Mouse (Mus musculus): ENCODE data around the gene Gm9767.

Gene Gm9767

DNA sequence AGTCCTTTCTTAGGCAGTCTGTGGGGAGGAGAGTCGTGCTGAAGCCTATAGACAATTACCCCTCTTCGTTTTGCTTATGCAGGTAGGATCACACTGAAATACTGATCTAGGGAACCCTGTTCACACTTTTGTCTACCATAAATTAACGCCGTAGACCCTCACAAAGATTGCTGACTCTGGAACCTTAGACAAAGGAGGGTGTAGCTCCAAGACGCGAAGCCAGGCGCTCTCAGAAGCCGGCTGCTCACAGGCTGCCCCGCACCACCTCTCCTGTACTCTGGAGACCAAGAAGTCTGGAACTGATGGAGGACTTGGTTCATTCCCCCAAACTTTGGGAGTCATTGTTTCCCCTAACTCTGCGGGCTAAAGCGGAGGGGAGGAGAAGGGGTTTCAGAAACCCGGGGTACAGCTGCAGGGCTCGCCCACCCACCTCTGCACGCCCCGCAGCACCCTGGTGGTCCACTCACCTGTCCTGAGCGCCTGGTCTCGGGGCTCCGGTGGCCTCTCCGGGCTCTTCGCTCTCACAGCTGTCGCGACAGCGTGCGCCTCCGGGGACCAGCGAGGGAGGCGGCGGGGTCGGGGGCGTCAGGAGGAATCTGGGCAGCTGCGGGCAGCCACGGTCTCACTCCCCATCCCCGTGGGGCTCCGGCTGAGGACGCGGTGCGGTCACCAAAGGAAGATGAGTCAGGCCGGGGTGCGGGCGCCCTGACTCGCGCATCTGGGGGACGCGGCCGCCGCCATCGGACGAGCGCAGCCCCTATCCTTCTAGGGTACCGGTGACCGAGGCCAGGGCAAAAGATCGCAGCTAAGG, at the start of gene Gm9767:
Gene Gm9767 (plus strand): TSS at position 585 of the 811 bp plus-strand sequence.
- peak; percentile 5 for DNase-seq (ENCODE audit: low read depth, low spot score)

DNA sequence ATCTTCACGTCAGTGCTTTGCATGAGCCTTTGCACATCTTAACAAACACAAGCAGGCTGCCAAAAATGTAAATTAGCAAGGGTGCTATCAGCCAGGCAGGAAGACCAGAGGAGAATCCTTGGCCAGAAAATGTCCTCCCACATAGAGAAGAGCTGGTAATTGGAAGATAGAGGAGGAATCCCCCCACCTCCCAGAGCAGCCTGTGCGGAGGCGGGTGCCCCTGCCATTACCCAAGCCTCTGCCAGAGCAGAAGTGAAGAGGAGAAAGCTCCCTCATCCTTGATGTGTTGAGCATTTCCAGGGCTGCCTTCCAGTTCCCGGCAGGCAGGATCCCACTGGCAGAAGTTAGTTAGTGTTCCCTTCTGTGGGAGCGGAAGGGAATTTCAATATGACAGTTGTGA, 43.1 kb upstream of the Gm9767 start:
- DNase-seq (ENCODE audit: low read depth, low spot score): no peak

DNA sequence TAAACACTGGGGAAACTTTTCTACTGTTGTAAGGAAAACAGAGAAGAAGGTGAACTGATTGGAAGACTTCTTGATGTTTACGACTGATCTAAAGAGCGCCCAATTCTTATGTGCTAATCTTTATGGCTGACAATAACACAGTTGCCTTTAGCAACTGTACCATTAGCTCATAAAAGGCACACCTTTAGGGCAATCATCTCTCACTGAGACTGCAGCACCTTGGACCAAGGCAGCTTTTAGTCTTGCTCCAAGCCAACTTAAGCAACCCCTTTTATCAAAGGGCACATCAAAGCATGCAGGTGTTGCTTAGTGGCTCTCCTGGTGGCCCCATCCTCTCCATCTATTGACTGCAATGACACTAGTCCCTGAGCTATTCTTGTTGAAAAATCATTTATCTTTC, 26.9 kb upstream of the Gm9767 start:
- no peak for DNase-seq (ENCODE audit: low read depth, low spot score)

DNA sequence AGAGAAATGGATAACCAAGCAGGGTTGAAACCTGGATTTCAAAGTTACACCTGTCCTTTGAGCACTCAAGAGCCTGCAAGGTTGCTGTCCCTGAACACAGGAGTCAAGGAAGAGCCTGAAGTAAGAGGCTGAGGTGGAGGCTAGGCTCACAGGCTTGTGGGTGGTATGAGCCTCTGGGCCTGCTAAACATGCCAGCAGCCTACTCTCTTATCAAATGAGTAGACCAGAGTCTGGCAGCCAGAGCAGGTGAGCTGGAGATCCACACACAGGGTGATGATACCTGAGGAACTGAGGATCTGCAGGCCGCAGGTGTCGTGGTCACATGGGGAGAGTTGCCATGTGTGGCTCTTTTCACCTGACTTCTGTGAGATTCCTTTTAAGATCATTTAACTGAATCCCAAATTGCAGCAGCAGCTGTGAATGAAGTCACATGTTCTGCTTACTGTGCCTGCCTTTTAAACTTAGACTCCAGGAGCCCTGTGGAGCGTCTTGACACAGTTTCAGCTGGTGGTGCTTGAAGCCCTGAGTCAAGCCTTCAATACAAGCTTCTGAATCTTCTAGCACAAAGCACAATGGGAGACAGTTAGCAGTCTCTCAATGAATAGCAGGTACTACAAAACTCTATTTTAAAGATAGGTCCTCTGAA, 18.3 kb upstream of the Gm9767 start:
- no peak for DNase-seq (ENCODE audit: low read depth, low spot score)

DNA sequence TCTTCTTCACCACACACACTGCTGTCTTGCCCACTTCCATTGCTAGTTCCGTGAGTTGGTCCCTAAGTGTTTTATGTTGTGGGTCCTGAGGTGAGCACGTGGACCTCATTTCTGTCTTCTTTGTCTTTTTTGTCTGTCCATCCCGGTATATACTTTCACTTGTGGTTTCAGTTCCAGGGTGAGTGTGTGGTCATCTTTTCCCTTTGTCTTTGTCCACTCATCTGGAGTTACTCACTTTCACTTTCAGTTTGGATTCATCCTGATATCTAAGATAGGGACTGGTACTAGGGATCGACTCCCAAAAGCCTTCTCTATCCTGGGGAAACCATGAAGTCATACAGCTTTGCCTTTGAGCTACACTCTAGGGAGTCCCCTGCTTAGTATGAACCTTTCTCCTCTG, 15.0 kb upstream of the Gm9767 start:
- DNase-seq (ENCODE audit: low read depth, low spot score): no peak

DNA sequence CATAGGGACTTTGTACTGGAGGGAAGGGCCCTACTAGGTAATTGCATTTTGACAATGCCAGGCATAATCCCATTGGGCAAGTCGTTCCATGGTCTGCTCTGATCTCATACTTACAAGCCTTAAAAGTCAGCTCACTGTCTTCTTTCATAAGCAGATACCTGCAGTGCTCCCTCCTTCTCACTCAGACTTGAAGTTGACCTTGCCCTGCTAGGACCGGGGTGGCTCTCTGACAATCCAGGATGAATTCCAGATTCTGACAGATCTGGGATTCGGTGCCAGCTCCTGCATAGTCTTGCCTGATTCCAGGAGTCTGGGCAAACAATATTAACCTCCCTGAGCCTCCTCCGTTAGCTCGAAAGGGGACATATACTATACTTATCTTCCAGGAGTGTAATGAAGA, 6.1 kb upstream of the Gm9767 start:
- no peak for DNase-seq (ENCODE audit: low read depth, low spot score)

DNA sequence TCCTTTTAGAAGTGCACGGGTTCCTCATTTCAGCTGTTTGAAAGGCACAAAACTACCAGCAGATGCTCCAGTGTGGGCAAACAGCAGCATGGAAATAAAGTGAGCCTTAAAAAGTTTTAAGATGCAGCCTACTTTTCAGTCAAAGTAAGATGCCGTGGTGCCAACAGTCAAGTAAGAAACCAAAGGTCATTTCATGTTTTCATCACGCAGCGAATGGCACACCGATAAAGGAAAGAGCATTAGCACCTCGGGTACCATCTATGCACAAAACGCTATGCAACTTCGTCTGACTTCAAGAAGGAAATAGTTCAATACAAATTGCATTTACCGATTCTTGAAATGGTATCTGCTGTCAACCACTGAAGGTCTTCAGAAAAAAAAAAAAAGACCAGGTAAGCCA, 1.1 kb upstream of the Gm9767 start:
- no peak for DNase-seq (ENCODE audit: low read depth, low spot score)

DNA sequence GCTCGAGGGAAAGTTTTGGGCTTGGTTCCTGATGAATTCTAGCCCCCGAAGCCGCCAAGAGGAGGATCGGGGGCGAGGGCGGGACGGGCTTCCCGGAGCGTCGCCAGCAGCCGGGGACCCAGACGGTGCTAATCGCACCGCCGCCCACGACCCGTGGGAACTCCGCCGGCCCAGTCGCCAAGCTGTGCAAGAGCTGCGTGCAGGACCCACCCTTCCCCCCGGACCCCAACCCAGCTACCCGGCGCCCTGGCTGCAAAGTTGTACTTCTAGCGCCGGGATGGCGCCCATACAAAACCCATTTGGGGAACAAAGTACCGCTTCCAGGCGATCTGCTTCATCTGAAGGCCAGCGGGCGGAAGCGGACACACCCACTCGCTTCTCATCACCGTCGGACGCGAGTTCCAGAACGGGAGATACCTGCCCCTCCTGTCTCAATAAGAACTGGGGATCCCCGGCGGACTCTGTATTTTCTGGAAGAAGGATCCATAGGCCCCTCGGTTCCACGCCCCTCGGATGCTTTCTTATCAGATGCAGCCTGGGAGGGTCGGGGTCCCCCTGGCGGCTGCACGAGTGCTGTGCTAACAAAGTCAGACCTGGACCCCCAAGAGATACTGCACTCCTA, 577 bp downstream of the Gm9767 start, which contains the start of gene Tmem200a:
Gene Tmem200a (minus strand): TSS at position 532 of the 622 bp plus-strand sequence.
- DNase-seq (ENCODE audit: low read depth, low spot score): peak; percentile 73

DNA sequence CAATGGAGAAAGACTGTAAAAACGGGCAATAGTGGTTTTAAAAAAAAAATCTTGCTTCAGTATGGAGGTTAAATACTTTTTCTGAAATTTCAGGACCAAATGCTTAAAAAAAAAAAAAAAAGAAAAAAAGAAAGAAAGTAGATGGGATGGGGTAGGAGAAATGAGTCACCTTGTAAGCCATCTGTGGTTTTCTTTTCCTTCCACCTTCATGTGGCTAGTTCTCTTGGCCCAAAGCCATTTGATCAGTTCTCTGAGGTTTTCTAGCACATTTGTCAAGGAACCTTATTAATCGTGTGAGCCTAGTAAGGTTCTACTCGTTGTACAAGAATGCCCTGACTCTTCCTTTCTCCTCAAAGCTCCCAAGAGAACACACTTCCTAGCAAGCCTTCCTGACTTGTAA, 1.6 kb downstream of the Gm9767 start:
- DNase-seq (ENCODE audit: low read depth, low spot score): no peak

DNA sequence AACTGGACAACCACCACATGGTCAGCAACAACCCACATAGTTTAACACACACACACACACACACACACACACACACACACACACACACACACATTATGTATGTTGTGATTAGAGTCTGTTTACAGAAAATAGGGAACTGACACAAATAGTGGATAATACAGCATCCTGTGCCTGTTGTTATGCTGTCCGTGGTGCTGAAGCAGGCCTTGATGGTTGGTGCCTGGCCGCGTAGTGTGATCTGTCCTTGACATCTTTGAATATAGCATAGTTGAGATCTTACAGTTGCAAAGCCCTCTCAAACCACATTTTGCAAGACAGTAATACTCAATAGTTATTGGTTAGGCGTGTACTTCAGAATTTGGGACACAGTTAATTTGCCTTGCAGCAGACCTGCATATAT, 4.0 kb downstream of the Gm9767 start:
- peak; percentile 35 for DNase-seq (ENCODE audit: low read depth, low spot score)

DNA sequence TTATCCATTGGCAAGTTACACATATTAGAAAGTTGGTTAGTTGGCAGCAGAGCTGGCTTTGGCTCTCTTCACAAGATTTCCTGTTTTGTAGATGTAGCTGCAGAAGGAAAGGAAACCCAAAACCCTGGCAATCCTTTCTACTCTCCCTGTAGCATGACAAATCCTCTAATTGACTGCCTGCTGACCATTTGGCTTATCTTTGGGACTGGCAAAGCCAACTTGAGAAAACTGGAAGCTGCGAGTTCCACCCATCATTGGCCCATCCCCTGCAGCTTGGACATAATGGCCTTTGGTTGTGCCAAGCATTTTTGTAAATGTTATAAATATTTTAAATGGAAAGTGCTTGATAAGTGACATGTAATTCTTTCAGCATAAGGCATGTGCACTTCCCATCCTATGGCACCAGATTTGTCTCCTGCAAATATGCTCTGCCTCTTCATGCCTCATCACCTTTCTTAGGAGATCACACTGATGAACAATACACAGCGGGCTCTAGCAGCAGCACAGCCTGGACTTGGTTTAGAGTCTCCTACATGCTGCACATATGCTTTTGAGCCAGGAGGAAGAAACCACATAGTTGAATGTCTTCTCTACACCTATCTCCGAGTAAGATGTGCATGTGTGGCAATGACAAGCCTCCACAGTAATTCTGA, 25.4 kb downstream of the Gm9767 start:
- DNase-seq (ENCODE audit: low read depth, low spot score): no peak

DNA sequence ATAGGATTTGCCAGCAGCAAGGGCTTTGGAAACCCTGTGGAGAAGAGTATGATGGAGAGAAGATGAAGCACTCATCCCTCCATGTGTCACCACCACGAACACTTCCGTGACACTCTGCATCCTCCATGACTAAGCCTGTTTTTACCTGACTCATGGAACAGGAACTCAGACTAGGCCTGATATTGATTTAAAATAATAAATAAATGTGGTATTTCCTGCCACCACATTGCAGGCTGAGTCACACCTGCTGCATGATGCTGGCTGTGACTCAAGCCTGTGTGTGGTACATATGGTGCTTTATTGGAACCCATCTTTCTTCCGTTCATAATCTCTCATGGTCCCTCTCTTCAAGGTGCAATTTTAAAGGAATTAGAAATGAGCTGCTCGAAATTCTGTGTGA, 36.4 kb downstream of the Gm9767 start:
- DNase-seq (ENCODE audit: low read depth, low spot score): no peak

DNA sequence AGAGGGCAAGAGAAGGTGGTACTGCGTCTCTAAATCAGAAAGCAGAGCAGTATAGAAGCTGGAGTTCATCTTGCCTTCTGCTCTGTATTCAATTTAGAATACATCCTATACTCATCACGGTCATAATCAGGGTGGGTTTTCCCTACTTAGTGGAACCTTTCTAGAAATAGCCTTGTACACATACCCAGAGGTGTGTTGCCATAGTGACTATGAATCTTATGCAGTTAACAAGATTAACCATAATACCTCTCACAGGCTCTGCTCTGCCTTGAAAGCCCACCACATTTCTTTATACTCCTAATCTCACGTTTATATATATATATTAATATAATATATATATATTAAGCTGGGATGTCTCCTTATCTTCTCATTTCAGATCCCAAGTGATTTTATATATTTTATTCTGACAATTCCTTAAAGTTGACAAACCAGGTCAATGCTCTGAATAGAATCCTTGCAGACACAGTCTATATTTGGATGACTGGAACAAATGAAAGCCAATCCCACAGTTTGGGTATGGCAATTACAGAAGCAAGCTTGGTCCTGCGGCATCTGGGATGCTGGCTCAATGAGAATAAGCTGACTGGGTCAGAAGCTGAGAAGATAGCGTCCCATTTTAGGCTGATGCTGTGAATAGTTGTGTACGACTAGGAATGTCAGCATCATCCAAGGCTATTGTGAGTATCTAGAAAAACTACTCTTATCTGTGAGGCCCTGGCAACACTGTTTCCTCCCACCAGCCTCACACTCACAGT, 41.2 kb downstream of the Gm9767 start:
- no peak for DNase-seq (ENCODE audit: low read depth, low spot score)

DNA sequence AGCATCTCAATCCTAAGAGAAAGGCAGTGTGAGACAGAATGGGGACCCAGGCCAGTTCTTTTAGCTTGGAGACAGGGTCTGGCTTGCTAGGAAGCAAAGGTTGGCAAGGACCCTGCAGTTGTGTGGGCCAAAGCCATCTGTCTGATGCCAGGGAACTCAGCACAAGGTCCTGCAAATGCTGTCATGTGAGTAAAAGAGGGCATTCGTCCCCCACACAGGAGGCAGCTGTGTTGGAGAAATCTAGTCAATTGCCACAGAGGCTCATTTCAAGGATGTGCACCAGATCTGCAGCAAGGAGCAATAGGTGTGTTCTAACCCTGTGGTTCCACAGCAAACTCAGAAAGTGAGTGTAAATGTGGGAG, 41.7 kb downstream of the Gm9767 start:
- no peak for DNase-seq (ENCODE audit: low read depth, low spot score)
